Mouse (Mus musculus) neural tube, embryonic 12.5 days (tissue): ENCODE data around the gene Dnajc5. TPM values are rescaled to one million over a fixed set of nuclear protein-coding genes. Genes with fewer than 3 reads are reported as not detected.
"Not testable (repeated sequence)": the region's sequence is repeated elsewhere in the genome, so short reads cannot be mapped to it uniquely, and the experiment has no call there.

Experiments used
- ATAC-seq: fragments of 200-750 bp; cut with Nextera tagmentation; 2 replicates; pipeline ENCODE4 v1.8.0; 2017; ENCODE audit warnings: low read depth, mild to moderate bottlenecking, moderate TSS enrichment, moderate library complexity; ENCODE audit not compliant: low FRiP score
- H3K27ac ChIP-seq: fragments of 300-500 bp; sonication (generic); 2 replicates; pipeline ENCODE4 v1.5.1; 2016
- H3K27me3 ChIP-seq: fragments of 300-500 bp; sonication (generic); replicated peaks from 2 replicates; pipeline ENCODE4 v1.6.1; 2016; ENCODE audit warnings: mild to moderate bottlenecking
- H3K36me3 ChIP-seq: fragments of 300-500 bp; sonication (generic); 2 replicates; pipeline ENCODE4 v1.6.1; 2016; ENCODE audit warnings: mild to moderate bottlenecking
- H3K4me1 ChIP-seq: fragments of 300-500 bp; sonication (generic); 2 replicates; pipeline ENCODE4 v1.6.1; 2016
- H3K4me2 ChIP-seq: fragments of 300-500 bp; sonication (generic); replicated peaks from 2 replicates; pipeline ENCODE4 v1.6.1; 2016; ENCODE audit warnings: mild to moderate bottlenecking
- H3K4me3 ChIP-seq: fragments of 300-500 bp; sonication (generic); 2 replicates; pipeline ENCODE4 v1.5.1; 2016
- H3K9ac ChIP-seq: fragments of 300-500 bp; sonication (generic); 2 replicates; pipeline ENCODE4 v1.6.1; 2016; ENCODE audit warnings: mild to moderate bottlenecking
- H3K9me3 ChIP-seq: fragments of 300-500 bp; sonication (generic); 2 replicates; pipeline ENCODE4 v1.6.1; 2016; ENCODE audit warnings: mild to moderate bottlenecking
- WGBS: fragments of 180-500 bp; shearing (Covaris S2); methylation state at CpG from one replicate; pipeline ENCODE4 v1.1.7; 2016; 5-methylcytosine and 5-hydroxymethylcytosine counted together
- polyA plus RNA-seq: library from polyadenylated mRNA; unstranded; fragments of >200 nt; fragmentation: Nextera tagmentation; extraction: Ambion mirVana; gene quantifications from 2 replicates; pipeline ENCODE4 v1.2.1, GENCODE M21; 2016

The Dnajc5 gene
- polyA plus RNA-seq, 1 experiment from 2014 or later, result 141 TPM

DNA sequence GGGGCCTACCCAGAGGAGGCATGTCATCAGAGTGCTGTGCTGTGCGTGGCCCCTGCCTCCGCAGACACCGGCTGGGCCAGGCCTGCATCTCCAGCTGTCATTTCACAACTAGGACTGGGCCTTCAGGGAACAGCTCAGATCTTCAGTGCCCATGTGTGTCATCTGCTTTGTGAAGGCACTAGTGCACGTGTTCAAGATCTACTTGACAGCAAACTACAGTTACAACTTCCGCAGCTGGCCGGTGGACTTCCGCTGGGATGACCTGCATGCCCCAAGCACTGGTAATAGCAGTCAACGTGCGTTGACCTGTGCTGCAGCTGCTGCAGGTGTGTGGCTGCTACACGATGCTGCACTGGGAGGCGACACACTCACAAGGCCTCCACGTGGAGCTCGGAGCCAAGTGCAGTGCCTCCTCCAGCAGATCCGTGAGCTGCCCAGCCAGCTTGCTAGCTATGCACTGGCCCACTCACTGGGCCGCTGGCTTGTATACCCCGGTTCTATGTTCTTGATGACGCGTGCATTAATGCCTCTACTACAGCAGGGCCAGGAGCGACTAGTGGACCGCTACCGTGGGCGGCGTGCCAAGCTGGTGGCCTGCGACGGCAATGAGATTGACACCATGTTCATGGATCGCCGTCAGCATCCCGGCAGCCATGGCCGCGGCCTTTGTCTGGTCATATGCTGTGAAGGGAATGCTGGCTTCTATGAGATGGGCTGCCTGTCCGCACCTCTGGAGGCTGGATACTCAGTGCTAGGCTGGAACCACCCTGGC, 26.9 kb upstream of the Dnajc5 start, which contains the start of gene Abhd16b:
Abhd16b (plus strand) TSS at position 51 of the 772 bp plus-strand sequence.
- Histone ChIP-seq H3K4me3 (no peak within 1 kb of the TSS), H3K27me3 (no peaks in the 10 kb centered on the region; the same call in 1 of the 2 replicates), H3K27ac (no peak within 1 kb of the TSS), H3K9me3 (no peaks in the 10 kb centered on the region), H3K36me3 (no peaks in the 10 kb centered on the region), H3K4me1 (peaks cover 7% of the 10 kb centered on the region), H3K4me2 (no peak within 1 kb of the TSS), H3K9ac (no peak within 1 kb of the TSS)
- WGBS, result 84% methylated on average over 31 of the region's 31 CpGs
- ATAC-seq, result no peak

DNA sequence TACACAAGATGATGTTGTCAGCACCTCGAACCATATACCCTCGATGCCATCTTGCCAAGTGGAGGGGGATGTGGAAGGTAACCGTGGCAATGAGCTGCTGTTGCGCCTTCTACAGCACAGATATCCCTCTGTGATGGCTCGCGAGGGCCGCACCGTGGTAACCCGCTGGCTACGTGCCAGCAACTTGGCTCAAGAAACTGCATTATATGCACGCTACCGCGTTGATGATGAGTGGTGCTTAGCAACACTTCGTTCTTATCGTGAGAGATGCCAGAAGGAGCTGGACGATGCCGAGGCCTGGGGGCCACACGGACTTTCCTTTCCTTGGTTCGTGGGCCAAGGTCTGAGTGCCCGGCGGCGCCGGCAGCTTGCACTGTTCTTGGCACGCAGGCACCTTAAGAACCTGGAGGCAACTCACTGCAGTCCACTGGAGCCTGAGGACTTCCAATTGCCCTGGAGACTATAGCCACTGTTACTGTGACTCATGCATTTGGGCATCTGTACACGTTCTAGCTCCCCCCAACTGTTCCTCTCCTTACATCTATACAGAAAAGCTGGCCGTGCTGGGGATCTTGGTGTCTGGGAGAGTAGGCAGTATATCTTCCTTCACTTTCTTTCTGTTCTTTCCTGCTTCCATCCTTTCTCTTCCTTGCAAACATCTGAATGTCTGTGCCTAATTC, 25.9 kb upstream of the Dnajc5 start:
- Histone ChIP-seq H3K36me3 (no peaks in the 10 kb centered on the region; the same call in 1 of the 2 replicates), H3K27me3 (no peaks in the 10 kb centered on the region; the same call in 1 of the 2 replicates), H3K9me3 (no peaks in the 10 kb centered on the region), H3K4me2 (no peak overlapping the region), H3K27ac (no peak overlapping the region), H3K4me1 (peaks cover 7% of the 10 kb centered on the region), H3K9ac (no peak overlapping the region), H3K4me3 (no peak overlapping the region)
- 82% methylated on average over 26 of the region's 26 CpGs for WGBS
- no peak for ATAC-seq

GRCm38 (mm10) chr2:181495845-181496244, 24.4 kb upstream of the Dnajc5 start:
- not testable (repeated sequence) for H3K9ac ChIP-seq, H3K4me3 ChIP-seq, H3K9me3 ChIP-seq, H3K4me1 ChIP-seq, H3K27ac ChIP-seq, H3K27me3 ChIP-seq, ATAC-seq
- Histone ChIP-seq H3K4me2 (peak overlapping the region; percentile 98), H3K36me3 (peaks cover 13% of the 10 kb centered on the region)
- 64% methylated on average over 8 of the region's 8 CpGs for WGBS

DNA sequence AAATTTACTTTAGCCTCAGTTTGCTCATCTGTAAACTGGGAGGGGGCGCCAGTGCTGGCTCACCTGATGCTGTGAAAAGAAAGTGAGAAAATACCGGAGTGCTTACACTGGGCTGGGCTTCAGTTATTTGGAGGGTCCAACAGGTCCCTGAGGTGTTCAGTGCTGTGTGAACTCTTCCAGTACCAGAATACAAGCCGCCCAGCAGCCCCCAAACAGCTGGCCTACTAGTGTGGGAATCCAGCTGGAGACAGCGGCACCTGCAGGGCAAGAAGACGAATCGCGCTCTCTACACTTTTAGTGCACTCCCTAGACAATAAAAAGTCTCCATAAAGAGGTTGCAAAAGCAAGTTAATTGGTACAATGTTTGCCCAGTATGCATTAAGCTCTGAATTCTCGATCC, 24.0 kb upstream of the Dnajc5 start:
- Histone ChIP-seq H3K9me3 (no peaks in the 10 kb centered on the region), H3K27ac (no peak overlapping the region; the same call in 1 of the 2 replicates), H3K4me3 (peak overlapping the region; percentile 89), H3K27me3 (no peaks in the 10 kb centered on the region; the same call in 1 of the 2 replicates), H3K9ac (peak overlapping the region; percentile 64), H3K4me2 (peak overlapping the region; percentile 98), H3K36me3 (peaks cover 17% of the 10 kb centered on the region), H3K4me1 (peaks cover 7% of the 10 kb centered on the region)
- ATAC-seq, result peak; percentile 64
- WGBS, result 12% methylated on average over 8 of the region's 8 CpGs

DNA sequence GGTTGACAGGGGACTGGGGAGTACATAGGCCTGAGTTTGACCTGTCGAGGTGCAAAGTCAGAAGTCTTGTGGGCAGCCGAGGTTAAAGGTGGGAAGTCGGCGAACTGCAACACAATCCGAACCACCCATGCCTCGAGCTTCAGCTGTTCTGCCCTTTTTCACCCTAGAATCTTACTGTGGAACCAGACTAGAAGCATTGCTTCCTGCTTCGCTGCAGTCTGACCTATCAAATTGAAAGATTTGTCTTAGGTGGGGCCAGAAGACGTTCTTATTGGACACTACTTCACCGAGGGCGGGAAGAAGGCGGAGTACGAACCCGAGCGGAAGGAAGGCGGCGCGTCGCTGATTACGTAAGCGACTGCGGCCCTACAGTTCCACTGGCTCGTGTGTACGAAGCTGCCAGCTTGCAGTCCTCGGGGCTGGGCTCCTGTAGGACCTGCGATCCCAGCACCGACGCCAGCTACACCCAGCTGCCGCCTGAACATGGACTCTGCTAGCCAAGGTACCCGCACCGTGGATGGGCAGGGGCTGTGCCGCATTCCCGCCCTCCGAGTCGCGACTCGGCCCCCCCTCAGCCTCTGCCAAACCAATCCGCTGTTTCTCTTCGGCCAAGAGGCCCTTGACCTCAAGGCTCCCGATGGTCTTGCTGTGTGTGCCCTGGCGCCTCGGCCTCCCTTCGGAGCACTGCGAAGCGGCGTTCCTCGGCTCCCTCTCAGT, 23.3 kb upstream of the Dnajc5 start, which contains the start of gene Tpd52l2:
Tpd52l2 (plus strand) TSS at position 312 of the 717 bp plus-strand sequence.
- Histone ChIP-seq H3K36me3 (peaks cover 23% of the 10 kb centered on the region), H3K9ac (peak within 1 kb of the TSS; percentile 90), H3K4me3 (peak within 1 kb of the TSS; percentile 89), H3K4me2 (peak within 1 kb of the TSS; percentile 98), H3K27ac (peak within 1 kb of the TSS; percentile 77), H3K27me3 (no peaks in the 10 kb centered on the region; the same call in 1 of the 2 replicates), H3K4me1 (peaks cover 7% of the 10 kb centered on the region), H3K9me3 (no peaks in the 10 kb centered on the region)
- WGBS, result 1% methylated on average over 46 of the region's 46 CpGs
- ATAC-seq, result peak; percentile 98

DNA sequence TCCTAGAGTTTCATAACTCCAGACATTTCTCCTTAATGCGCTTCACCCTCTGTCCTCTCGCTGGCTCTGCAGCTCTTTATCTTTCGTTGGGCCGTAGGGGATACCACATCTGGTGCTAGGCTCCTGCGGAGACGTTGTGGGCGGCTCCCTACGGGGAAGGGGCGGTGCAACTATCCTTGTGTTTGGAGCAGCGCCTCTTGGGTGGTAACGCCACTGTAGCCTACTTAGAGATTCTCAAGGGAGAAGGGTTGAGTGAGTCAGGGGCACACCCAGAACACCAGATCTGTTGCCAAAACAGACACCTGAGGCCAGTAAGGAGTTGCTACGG, 22.8 kb upstream of the Dnajc5 start:
- H3K36me3 ChIP-seq, result peaks cover 28% of the 10 kb centered on the region
- peak overlapping the region; percentile 90 for H3K9ac ChIP-seq
- peak; percentile 48 for ATAC-seq
- H3K9me3 ChIP-seq, result no peaks in the 10 kb centered on the region
- H3K27ac ChIP-seq, result peak overlapping the region; percentile 77
- peak overlapping the region; percentile 98 for H3K4me2 ChIP-seq
- peaks cover 7% of the 10 kb centered on the region for H3K4me1 ChIP-seq
- H3K27me3 ChIP-seq, result no peaks in the 10 kb centered on the region; the same call in 1 of the 2 replicates
- H3K4me3 ChIP-seq, result peak overlapping the region; percentile 89
- WGBS, result under 1% methylated on average over 12 of the region's 12 CpGs

DNA sequence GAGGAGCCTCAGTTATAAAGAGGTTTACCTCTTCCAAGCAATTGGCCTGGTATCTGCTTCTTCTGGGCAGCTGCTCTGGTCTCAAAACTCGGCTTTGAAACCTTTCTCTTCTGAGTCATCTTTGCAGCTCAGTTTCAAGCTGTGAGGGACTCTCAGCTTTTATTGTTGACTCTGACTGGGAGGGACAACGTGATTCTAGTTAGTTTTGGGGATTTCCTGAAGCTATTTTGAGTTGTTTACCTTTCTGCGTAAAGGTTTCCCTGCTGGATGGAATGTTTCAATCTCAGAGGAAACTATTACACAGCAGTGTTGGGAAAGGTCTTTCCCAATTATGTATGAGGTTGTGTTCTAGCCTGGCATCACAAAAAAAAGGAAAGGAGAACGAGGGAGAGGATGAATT, 21.6 kb upstream of the Dnajc5 start:
- 81% methylated on average over 4 of the region's 4 CpGs for WGBS
- H3K4me2 ChIP-seq, result peak overlapping the region; percentile 24; the same call in 1 of the 2 replicates
- peaks cover 7% of the 10 kb centered on the region for H3K4me1 ChIP-seq
- H3K9ac ChIP-seq, result no peak overlapping the region
- no peak overlapping the region for H3K4me3 ChIP-seq
- H3K27ac ChIP-seq, result no peak overlapping the region
- ATAC-seq, result no peak
- no peaks in the 10 kb centered on the region for H3K27me3 ChIP-seq
- H3K9me3 ChIP-seq, result no peaks in the 10 kb centered on the region
- peaks cover 38% of the 10 kb centered on the region for H3K36me3 ChIP-seq

DNA sequence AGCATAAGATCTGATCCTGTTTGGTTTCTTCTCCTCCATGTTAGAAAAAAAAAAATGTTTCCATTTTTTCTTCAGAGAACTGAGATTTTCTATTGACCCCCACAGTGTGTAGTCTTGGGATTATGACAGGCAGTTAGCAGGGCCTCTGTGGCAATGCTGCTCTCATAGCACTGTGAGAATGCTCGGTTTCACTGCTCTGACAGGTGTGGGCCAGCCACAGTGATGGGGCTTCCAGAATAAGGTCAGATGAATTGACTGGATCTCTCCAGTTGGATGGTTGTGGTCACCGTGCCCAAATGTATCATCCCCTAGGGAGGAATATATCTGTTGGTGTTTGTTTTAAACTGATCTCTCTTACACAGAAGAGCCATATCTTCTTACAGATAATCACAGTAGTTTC, 11.1 kb upstream of the Dnajc5 start:
- Histone ChIP-seq H3K36me3 (peaks cover 73% of the 10 kb centered on the region), H3K9me3 (no peaks in the 10 kb centered on the region), H3K4me2 (no peak overlapping the region), H3K4me3 (no peak overlapping the region), H3K4me1 (no peaks in the 10 kb centered on the region), H3K9ac (no peak overlapping the region), H3K27me3 (no peaks in the 10 kb centered on the region), H3K27ac (no peak overlapping the region)
- no peak for ATAC-seq
- 88% methylated on average over 2 of the region's 2 CpGs for WGBS

- Histone ChIP-seq H3K4me2 (no peak overlapping the region), H3K27ac (no peak overlapping the region), H3K4me1 (no peaks in the 10 kb centered on the region), H3K27me3 (no peaks in the 10 kb centered on the region), H3K36me3 (peaks cover 83% of the 10 kb centered on the region), H3K9me3 (no peaks in the 10 kb centered on the region), H3K9ac (no peak overlapping the region), H3K4me3 (no peak overlapping the region)
- ATAC-seq, result no peak
- WGBS, result 94% methylated on average over 8 of the region's 8 CpGs
Observed at GRCm38 (mm10) chr2:181511231-181511630, 9.1 kb upstream of the Dnajc5 start.

DNA sequence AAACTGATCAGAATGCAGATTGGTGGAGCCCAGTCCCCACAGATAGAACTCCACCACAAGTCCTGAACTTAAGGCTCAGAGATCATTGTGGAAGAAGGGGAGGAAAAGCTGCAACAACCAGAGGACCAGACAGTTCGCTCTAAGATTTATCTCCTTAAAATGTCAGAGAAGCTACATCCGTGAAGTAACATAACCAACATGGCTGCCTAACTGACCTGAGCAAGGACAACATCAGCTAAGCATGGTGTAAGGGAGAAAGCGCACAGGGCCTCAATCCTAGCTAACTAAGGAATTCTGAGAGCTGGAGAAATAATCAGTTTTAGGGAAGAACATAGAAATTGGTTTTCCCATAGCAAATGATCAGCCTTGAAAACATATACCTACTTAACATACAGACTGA, 1.1 kb upstream of the Dnajc5 start:
- Histone ChIP-seq H3K36me3 (peaks cover 29% of the 10 kb centered on the region), H3K4me2 (peak overlapping the region; percentile 62), H3K27ac (peak overlapping the region; percentile 98), H3K9ac (peak overlapping the region; percentile 92), H3K4me3 (peak overlapping the region; percentile 96; the same call in 1 of the 2 replicates), H3K27me3 (no peaks in the 10 kb centered on the region), H3K9me3 (no peaks in the 10 kb centered on the region), H3K4me1 (peaks cover 24% of the 10 kb centered on the region)
- WGBS, result 77% methylated on average over 3 of the region's 3 CpGs
- ATAC-seq, result no peak

DNA sequence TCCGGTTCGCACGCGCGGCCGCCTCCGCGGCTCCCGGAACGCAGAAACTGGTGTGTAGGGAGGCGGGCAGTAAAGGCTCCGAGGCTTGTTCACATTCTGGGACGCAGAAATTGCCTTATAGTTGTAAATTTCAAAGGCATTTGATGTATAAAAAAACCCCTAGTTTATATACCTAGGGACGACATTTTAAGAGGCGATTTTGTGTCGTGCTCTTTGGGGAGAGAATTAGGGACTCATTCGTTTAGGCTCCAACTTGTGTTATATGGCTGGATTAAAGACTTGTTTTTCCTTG, 597 bp downstream of the Dnajc5 start:
- Histone ChIP-seq H3K9me3 (no peaks in the 10 kb centered on the region), H3K9ac (peak overlapping the region; percentile 92), H3K27me3 (no peaks in the 10 kb centered on the region), H3K36me3 (peaks cover 16% of the 10 kb centered on the region), H3K4me3 (peak overlapping the region; percentile 96), H3K4me1 (peaks cover 24% of the 10 kb centered on the region), H3K4me2 (peak overlapping the region; percentile 62), H3K27ac (peak overlapping the region; percentile 98)
- ATAC-seq, result no peak
- WGBS, result 0% methylated on average over 17 of the region's 17 CpGs

DNA sequence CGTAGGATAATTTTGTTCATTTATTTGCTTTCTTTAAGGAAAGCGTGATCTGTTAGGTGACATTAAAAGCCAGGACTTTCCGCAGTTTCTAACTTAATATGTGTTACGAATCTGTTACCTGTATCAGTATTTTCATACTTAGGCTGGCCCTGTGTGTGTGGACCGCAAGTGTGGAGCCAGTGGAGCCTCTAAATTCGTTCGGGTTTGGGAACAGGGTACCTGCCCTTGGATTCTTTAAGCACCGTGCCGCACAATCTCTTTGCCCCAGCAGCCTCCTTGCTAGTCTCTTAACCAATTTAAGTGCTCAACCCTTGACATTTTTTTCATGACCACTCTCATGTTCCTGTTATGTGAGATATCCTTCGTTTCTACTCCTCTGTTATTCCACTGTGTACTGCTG, 1.2 kb downstream of the Dnajc5 start:
- no peak for ATAC-seq
- Histone ChIP-seq H3K36me3 (peaks cover 10% of the 10 kb centered on the region), H3K9me3 (no peaks in the 10 kb centered on the region), H3K4me3 (peak overlapping the region; percentile 96), H3K27me3 (no peaks in the 10 kb centered on the region), H3K9ac (peak overlapping the region; percentile 92; the same call in 1 of the 2 replicates), H3K4me1 (peaks cover 24% of the 10 kb centered on the region), H3K4me2 (peak overlapping the region; percentile 62), H3K27ac (no peak overlapping the region)
- WGBS, result 62% methylated on average over 10 of the region's 10 CpGs
